Mouse (Mus musculus): Measurements from ENCODE around the gene Tex36.

Tex36 gene

DNA sequence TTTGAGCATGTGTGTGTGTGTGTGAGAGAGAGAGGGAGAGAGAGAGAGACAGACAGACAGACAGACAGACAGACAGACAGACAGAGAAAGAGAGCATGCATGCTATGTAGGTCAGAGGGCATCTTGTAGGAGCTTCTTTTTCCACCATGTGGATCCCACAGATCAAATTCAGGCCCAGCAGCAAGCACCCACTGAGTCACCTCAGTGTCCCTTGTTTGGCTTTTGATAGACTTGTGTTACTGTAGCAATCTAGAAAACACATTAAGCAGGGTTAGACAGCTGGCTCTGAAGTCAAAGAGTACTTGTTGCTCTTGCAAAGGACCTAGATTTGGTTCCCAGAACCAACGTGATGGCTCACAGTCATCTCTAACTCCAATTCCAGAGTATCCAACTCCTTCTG lies 10.2 kb downstream of the Tex36 start:
- DNase-seq (ENCODE audit: low read depth, low spot score): no peak

GRCm38 (mm10) chr7:133583216-133583615 lies 18.7 kb downstream of the Tex36 start:
- no peak for DNase-seq (ENCODE audit: low read depth, low spot score)

DNA sequence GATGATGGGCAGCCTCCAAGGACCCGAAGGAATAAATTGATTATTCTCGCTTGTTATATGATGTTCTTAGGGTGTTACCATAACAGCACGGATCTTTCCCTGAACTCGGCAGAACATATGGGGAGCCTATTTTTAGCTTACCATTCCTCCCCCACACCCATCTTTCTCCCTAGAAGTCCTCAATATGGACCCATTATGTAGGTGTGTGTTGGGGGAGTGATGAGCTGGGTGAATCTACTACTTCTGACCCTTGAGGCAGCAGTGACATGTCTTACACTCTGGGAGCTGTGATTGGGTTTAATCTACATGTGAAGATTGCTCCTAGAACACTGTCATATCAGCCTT lies 21.7 kb downstream of the Tex36 start:
- DNase-seq (ENCODE audit: low read depth, low spot score): no peak

DNA sequence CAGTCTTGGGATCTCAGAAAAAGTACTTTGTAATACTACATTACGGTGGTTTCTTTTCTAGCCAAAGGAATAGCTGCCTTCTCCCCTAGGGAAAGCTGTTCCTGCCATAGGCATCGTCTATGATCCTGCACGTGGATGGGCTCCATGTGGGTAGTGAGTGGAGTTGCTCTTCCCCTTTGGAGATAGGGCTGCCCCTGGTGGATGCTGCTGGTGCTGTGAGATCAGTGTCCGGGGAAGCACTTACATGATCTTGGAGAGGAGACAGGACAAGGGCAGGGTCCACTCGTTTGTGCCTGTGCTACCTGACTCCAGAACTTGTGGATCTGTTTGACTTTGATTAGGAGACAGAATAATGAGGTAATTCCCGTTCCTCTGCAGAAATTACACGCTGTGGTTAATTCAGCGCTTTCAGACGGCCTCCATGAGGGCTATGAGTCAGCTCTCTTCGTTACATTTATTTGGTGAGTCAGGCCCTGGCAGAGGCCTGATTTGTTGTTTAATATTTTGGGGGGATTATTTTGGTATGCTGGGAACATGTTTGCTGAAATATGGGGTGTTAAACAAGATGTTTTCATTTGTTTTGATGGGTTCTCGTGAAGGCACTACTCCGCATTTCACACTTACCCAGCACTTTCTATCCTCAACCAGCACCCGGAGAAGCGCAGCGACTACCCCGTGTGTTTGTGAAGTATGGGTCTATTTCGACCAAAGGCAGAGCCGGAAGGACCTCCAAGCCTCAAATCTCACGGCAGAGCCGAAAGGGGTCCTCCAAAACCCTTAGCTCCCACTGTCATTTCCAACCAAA lies 22.3 kb downstream of the Tex36 start:
- DNase-seq (ENCODE audit: low read depth, low spot score): no peak

DNA sequence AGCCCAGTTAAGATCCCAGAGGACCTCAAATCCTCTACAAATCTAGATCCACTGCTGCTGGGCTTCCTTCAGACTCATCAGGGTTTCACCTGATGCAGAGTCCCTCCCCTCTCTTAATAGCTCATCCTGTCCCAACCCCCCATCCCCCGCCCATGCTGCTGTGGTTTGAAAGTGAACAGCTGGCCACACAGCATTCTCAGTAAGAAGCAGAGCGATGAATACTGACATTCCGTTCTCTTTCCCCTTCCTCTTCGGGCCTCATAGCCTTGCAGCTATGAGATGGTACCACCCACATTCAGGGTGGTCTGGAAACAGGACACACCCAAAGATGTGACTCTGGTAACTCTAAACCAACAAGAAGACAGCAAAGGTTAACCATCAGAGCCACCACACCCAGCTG lies 25.1 kb downstream of the Tex36 start:
- no peak for DNase-seq (ENCODE audit: low read depth, low spot score)

DNA sequence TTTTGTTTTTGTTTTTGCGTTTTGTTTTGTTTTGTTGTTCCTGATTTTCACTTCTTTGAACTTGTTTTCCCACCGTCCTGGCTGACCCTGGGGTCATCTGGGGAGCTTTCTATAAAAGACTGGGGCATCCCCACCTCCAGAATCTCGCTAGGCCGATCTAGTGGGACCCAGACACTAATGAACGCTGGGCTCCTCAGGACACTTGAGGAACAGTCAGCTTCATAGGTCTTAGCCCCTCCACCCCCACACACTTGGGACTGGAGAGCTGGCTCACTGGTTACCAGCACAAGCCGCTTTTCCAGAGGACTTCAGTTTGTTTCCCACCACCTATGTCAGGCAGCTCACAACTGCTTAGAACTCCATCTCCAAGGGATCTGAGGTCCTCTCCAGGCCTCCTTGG lies 25.7 kb downstream of the Tex36 start:
- DNase-seq (ENCODE audit: low read depth, low spot score): no peak

DNA sequence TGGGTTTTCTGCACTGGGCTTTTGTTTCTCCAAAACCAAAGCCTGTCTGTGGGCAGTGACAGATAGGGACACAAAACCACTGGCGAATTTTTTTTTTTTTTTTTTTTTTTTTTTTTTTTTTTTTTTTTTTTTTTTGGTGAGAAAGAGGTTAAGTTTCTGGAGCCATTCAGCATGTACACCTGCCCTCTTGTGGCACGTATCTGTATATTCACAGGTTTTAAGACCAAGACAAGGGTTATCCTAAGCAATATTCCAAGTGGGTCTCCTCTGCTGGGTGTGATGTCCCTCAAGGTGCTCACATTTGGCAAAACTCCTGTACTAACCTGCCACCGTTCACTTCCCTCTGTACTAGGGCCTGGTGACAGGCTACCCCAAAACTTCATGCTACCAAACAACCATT lies 30.0 kb downstream of the Tex36 start:
- DNase-seq (ENCODE audit: low read depth, low spot score): peak; percentile 29

DNA sequence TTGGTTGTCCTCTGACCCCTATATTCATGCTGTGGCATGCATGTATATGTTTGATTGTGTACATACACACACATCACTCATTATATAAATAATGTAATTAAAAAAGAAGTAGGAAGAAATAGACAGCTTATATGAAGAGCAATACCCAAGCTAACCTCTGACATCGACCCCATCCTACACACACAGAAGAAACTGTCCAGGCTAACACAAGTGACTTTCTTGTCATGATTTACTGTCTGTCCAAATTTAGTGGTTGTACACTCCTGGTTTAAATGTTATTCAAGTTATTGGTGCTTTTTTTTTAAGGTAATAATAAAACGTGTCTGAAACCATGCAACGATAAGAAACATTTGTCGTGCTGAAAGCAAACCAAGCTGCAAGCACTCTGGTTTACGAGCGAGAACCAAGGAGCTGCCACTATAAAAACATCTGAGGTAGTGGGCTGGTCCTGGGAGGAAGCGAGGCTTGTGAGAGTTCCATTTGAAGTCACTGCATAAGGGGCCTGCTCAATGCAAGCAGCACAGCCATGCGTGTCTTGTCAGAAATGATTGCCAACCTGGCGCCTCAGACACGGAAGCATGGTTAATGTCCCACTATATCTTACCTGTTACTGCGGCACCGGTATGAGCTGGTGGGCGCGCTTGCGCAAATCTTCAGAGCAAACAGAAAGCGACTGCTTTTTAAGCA lies 32.6 kb downstream of the Tex36 start:
- no peak for DNase-seq (ENCODE audit: low read depth, low spot score)

DNA sequence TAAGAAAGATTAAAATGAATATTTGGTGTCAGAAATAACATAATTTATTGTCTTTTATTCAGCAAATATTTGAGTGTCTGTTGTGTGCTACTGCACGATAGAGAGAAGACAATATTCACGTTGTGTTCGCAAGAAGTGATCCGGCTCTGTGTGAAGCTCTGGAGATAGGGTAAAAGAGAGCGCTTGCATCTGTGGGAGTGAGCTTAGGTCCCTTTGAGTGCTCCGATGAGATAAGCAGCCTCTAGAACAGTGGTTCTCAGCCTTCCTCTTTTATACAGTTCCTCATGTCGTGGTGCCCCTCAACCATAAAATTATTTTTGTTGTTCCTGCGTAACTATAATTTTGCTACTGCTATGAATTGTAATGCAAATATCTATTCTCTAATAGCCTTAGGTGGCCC lies 37.4 kb downstream of the Tex36 start:
- no peak for DNase-seq (ENCODE audit: low read depth, low spot score)

GRCm38 (mm10) chr7:133563175-133563824 lies 38.7 kb downstream of the Tex36 start:
- DNase-seq (ENCODE audit: low read depth, low spot score): no peak

DNA sequence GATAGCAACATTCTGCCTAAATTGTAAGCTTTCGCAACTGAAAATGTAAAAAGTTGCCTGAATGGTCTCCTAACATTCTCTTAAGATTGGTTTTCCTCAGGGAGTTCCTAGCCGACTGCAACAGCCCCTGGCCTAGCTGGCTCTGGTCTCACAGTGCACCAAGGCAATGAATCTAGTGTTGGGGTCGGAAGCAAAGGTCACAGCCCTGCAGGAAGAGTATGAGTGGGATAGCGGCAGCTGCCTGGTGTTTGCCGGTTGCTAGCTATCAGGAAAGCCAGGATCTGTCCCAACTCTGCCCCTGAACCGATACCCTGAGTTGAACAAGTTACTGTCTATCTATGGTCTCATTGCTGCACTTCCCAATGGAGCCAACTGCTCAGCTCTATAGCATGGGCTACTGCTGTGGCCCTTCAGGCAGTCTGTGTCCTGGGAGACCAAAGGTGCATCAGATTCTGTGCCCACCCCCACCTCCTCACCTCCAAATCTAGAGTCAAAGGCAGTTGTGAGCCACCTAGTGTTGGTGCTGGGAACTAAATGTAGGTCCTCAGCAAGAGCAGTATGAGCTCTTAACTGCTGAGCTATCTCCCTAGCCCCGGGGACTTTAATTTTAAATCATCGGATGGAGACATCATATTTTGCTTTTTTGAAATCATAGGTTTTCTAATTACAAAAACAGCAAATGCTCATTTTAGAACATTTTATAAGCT lies 46.0 kb downstream of the Tex36 start:
- no peak for DNase-seq (ENCODE audit: low read depth, low spot score)

GRCm38 (mm10) chr7:133552306-133552991 lies 49.5 kb downstream of the Tex36 start:
- no peak for DNase-seq (ENCODE audit: low read depth, low spot score)

DNA sequence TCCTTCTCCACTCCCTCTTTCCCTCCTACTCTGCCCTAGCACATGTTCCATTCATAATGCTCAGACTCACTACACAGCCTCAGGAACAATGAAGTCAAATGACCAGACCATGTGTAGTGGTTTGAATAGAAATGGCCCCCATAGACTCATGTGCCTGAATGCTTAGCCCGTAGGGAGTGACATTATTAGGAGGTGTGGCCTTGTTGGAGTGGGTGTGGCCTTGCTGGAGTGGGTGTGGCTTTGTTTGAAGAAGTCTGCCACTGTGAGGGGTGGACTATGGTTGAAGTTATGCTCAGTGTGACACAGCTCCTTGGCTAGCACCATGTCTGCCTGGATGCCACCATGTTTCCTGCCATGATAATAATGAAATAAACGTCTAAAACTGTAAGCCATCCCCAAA lies 51.0 kb downstream of the Tex36 start:
- no peak for DNase-seq (ENCODE audit: low read depth, low spot score)

- no peak for DNase-seq (ENCODE audit: low read depth, low spot score)
Measured at GRCm38 (mm10) chr7:133548434-133548833, 53.5 kb downstream of the Tex36 start.

DNA sequence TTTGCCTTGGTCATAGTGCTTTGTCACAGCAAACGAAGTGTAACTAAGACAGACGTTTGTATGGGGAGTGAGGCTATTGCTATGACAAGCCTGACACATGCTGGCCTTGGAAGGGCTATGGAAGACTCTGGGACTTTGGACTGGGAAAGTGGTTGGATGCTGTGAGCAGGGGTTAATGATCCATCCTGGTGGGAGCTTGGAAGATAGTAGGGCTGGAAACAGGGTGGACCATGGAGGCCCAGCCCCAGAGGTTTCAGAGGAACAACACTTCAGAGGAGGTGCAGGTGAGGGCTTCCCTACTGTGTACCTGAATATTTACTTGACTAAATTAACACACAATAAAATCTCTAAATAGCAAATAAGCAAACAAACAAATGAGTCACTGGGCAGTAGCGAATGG lies 56.3 kb downstream of the Tex36 start:
- DNase-seq (ENCODE audit: low read depth, low spot score): no peak

- no peak for DNase-seq (ENCODE audit: low read depth, low spot score)
Measured at GRCm38 (mm10) chr7:133544966-133545365, 57.0 kb downstream of the Tex36 start.

GRCm38 (mm10) chr7:133543131-133543530 lies 58.8 kb downstream of the Tex36 start:
- DNase-seq (ENCODE audit: low read depth, low spot score): no peak

DNA sequence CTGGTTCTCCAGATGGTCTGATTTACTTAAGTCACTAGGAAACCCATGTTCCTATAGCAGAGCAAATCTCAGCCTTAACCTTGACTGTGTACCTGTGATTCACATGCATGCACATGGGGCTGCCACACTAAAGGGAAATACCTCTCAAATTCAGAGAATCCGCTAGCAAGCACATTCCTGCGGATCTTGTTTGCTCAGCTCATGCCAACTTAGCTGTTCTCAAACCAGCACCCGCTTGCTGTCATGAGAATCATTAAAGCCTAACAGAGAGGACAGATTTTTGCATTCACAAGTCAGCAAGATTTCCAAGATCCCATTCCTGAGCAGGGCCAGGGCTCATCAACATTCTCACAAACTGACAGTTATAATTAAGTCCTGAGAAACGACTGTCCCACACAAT lies 64.6 kb downstream of the Tex36 start:
- no peak for DNase-seq (ENCODE audit: low read depth, low spot score)

All from embryo, embryonic 11.5 days (tissue).